Mouse (Mus musculus) midbrain, embryonic 13.5 days (tissue): ENCODE data around the gene Zfp113. TPM values are rescaled to one million over a fixed set of nuclear protein-coding genes. Genes with fewer than 3 reads are reported as not detected.

ENCODE experiments used
- ATAC-seq: fragments of 200-750 bp; cut with Nextera tagmentation; 2 replicates; pipeline ENCODE4 v1.8.0; 2017; ENCODE audit warnings: mild to moderate bottlenecking, moderate TSS enrichment, moderate library complexity
- H3K27ac ChIP-seq: fragments of 300-500 bp; sonication (generic); 2 replicates; pipeline ENCODE4 v1.5.1; 2015; ENCODE audit warnings: inconsistent platforms, mild to moderate bottlenecking, moderate library complexity
- H3K27me3 ChIP-seq: fragments of 300-500 bp; sonication (generic); 2 replicates; pipeline ENCODE4 v1.6.1; 2015; ENCODE audit warnings: mild to moderate bottlenecking, inconsistent platforms
- H3K36me3 ChIP-seq: fragments of 300-500 bp; sonication (generic); 2 replicates; pipeline ENCODE4 v1.6.1; 2015; ENCODE audit warnings: mild to moderate bottlenecking, inconsistent platforms
- H3K4me1 ChIP-seq: fragments of 300-500 bp; sonication (generic); replicated peaks from 2 replicates; pipeline ENCODE4 v1.6.1; 2015; ENCODE audit warnings: inconsistent platforms
- H3K4me2 ChIP-seq: fragments of 300-500 bp; sonication (generic); replicated peaks from 2 replicates; pipeline ENCODE4 v1.6.1; 2015; ENCODE audit warnings: moderate library complexity, mild to moderate bottlenecking, inconsistent platforms
- H3K4me3 ChIP-seq: fragments of 300-500 bp; sonication (generic); replicated peaks from 2 replicates; pipeline ENCODE4 v1.5.1; 2015; ENCODE audit warnings: mild to moderate bottlenecking, inconsistent platforms
- H3K9ac ChIP-seq: fragments of 300-500 bp; sonication (generic); replicated peaks from 2 replicates; pipeline ENCODE4 v1.6.1; 2015; ENCODE audit warnings: mild to moderate bottlenecking, inconsistent platforms
- H3K9me3 ChIP-seq: fragments of 300-500 bp; sonication (generic); 2 replicates; pipeline ENCODE4 v1.6.1; 2016; ENCODE audit warnings: mild to moderate bottlenecking, inconsistent platforms
- WGBS: fragments of 180-500 bp; shearing (Covaris S2); methylation state at CpG from one replicate; pipeline ENCODE4 v1.1.7; 2015; 5-methylcytosine and 5-hydroxymethylcytosine counted together
- polyA plus RNA-seq: library from polyadenylated mRNA; unstranded; fragments of >200 nt; fragmentation: Nextera tagmentation; extraction: Ambion mirVana; gene quantifications from 2 replicates; pipeline ENCODE4 v1.2.1, GENCODE M21; 2015

Zfp113 gene
- 45.3 and 49.7 TPM in 2 replicates for polyA plus RNA-seq

- under 1% methylated on average over 31 of the region's 31 CpGs for WGBS
- ATAC-seq: peak; percentile 98
- peak within 1 kb of the TSS; percentile 84 for H3K4me2 ChIP-seq
- H3K4me1 ChIP-seq: peaks cover 21% of the 10 kb centered on the region
- no peaks in the 10 kb centered on the region for H3K9me3 ChIP-seq
- H3K9ac ChIP-seq: peak within 1 kb of the TSS; percentile 96
- H3K27me3 ChIP-seq: no peaks in the 10 kb centered on the region
- H3K36me3 ChIP-seq: peaks cover 24% of the 10 kb centered on the region
- peak within 1 kb of the TSS; percentile 85 for H3K4me3 ChIP-seq
- peak within 1 kb of the TSS; percentile 98 for H3K27ac ChIP-seq
These were observed at the start of gene Zfp113 for GRCm38 (mm10) chr5:138155443-138155976. TSS of gene Zfp113 (minus strand) at chr5:138155744.

- 80% methylated on average over 3 of the region's 3 CpGs for WGBS
- no peak for ATAC-seq
- H3K27me3 ChIP-seq: no peaks in the 10 kb centered on the region
- H3K4me2 ChIP-seq: no peak overlapping the region
- H3K4me3 ChIP-seq: no peak overlapping the region
- H3K9me3 ChIP-seq: peaks cover 4% of the 10 kb centered on the region; the same call in 1 of the 2 replicates
- H3K36me3 ChIP-seq: no peaks in the 10 kb centered on the region
- no peak overlapping the region for H3K27ac ChIP-seq
- no peaks in the 10 kb centered on the region for H3K4me1 ChIP-seq
- no peak overlapping the region for H3K9ac ChIP-seq
These were observed 46.5 kb upstream of the Zfp113 start for GRCm38 (mm10) chr5:138202086-138202485.

GRCm38 (mm10) chr5:138199576-138199975 is 44.0 kb upstream of the Zfp113 start:
- Histone ChIP-seq H3K4me3 (no peak overlapping the region), H3K9ac (no peak overlapping the region), H3K27ac (no peak overlapping the region), H3K9me3 (no peaks in the 10 kb centered on the region), H3K27me3 (no peaks in the 10 kb centered on the region), H3K36me3 (no peaks in the 10 kb centered on the region), H3K4me1 (peaks cover 14% of the 10 kb centered on the region), H3K4me2 (no peak overlapping the region)
- ATAC-seq: no peak
- WGBS: 10% methylated on average over 1 of the region's 1 CpGs

GRCm38 (mm10) chr5:138195463-138195862 is 39.9 kb upstream of the Zfp113 start:
- Histone ChIP-seq H3K27me3 (no peaks in the 10 kb centered on the region), H3K9ac (0 out of 2 replicates have a peak overlapping the region, but pooled peaks have one; percentile 78), H3K4me3 (peak overlapping the region; percentile 70), H3K4me2 (peak overlapping the region; percentile 85), H3K9me3 (no peaks in the 10 kb centered on the region), H3K27ac (peak overlapping the region; percentile 89; the same call in 1 of the 2 replicates), H3K4me1 (peaks cover 19% of the 10 kb centered on the region), H3K36me3 (peaks cover 28% of the 10 kb centered on the region)
- ATAC-seq: no peak
- 84% methylated on average over 7 of the region's 7 CpGs for WGBS

GRCm38 (mm10) chr5:138194755-138195345 is 39.3 kb upstream of the Zfp113 start:
- peaks cover 19% of the 10 kb centered on the region for H3K4me1 ChIP-seq
- peak; percentile 74 for ATAC-seq
- 1% methylated on average over 29 of the region's 29 CpGs for WGBS
- H3K9me3 ChIP-seq: no peaks in the 10 kb centered on the region
- H3K4me2 ChIP-seq: peak overlapping the region; percentile 85
- H3K27me3 ChIP-seq: no peaks in the 10 kb centered on the region
- peak overlapping the region; percentile 89 for H3K27ac ChIP-seq
- H3K4me3 ChIP-seq: peak overlapping the region; percentile 70
- H3K9ac ChIP-seq: peak overlapping the region; percentile 78
- H3K36me3 ChIP-seq: peaks cover 34% of the 10 kb centered on the region

- peak; percentile 92 for ATAC-seq
- Histone ChIP-seq H3K9me3 (no peaks in the 10 kb centered on the region), H3K4me2 (peak within 1 kb of the TSS; percentile 85), H3K4me3 (peak within 1 kb of the TSS; percentile 70), H3K27me3 (no peaks in the 10 kb centered on the region), H3K9ac (peak within 1 kb of the TSS; percentile 78), H3K27ac (peak within 1 kb of the TSS; percentile 89), H3K4me1 (peaks cover 21% of the 10 kb centered on the region), H3K36me3 (peaks cover 38% of the 10 kb centered on the region)
- WGBS: 9% methylated on average over 54 of the region's 54 CpGs
These were observed 38.5 kb upstream of the Zfp113 start, which contains the start of gene Mblac1 for GRCm38 (mm10) chr5:138193771-138194727. TSS of gene Mblac1 (plus strand) at chr5:138194314.

GRCm38 (mm10) chr5:138187661-138188306 is 32.2 kb upstream of the Zfp113 start:
- no peaks in the 10 kb centered on the region for H3K27me3 ChIP-seq

GRCm38 (mm10) chr5:138186950-138187638 is 31.6 kb upstream of the Zfp113 start, which contains the start of the genes Taf6 and Cnpy4:
TSS of gene Taf6 (minus strand) at chr5:138187451.
TSS of gene Cnpy4 (plus strand) at chr5:138187485.
- peak within 1 kb of the TSS; percentile 88 for H3K9ac ChIP-seq
- peak within 1 kb of the TSS; percentile 72 for H3K4me2 ChIP-seq
- H3K27ac ChIP-seq: peak within 1 kb of the TSS; percentile 83
- H3K27me3 ChIP-seq: no peaks in the 10 kb centered on the region
- no peaks in the 10 kb centered on the region for H3K9me3 ChIP-seq
- peaks cover 22% of the 10 kb centered on the region for H3K4me1 ChIP-seq
- ATAC-seq: peak; percentile 81
- WGBS: under 1% methylated on average over 31 of the region's 31 CpGs
- peak within 1 kb of the TSS; percentile 84 for H3K4me3 ChIP-seq
- H3K36me3 ChIP-seq: peaks cover 49% of the 10 kb centered on the region

More at GRCm38 (mm10) chr5:138187661-138188306, 32.2 kb upstream of the Zfp113 start:
- Histone ChIP-seq H3K27ac (peak overlapping the region; percentile 83), H3K4me2 (peak overlapping the region; percentile 72), H3K4me3 (peak overlapping the region; percentile 84), H3K36me3 (peaks cover 49% of the 10 kb centered on the region), H3K9ac (peak overlapping the region; percentile 88), H3K9me3 (no peaks in the 10 kb centered on the region), H3K4me1 (peaks cover 22% of the 10 kb centered on the region)
- peak; percentile 91 for ATAC-seq
- under 1% methylated on average over 10 of the region's 10 CpGs for WGBS

GRCm38 (mm10) chr5:138173217-138173616 is 17.7 kb upstream of the Zfp113 start:
- peaks cover 59% of the 10 kb centered on the region for H3K36me3 ChIP-seq
- no peak overlapping the region for H3K9ac ChIP-seq
- H3K4me3 ChIP-seq: peak overlapping the region; percentile 81; the same call in 1 of the 2 replicates
- 86% methylated on average over 3 of the region's 3 CpGs for WGBS
- peak overlapping the region; percentile 95 for H3K4me2 ChIP-seq
- no peaks in the 10 kb centered on the region for H3K27me3 ChIP-seq
- no peak overlapping the region for H3K27ac ChIP-seq
- H3K4me1 ChIP-seq: peaks cover 44% of the 10 kb centered on the region
- no peak for ATAC-seq
- no peaks in the 10 kb centered on the region for H3K9me3 ChIP-seq

GRCm38 (mm10) chr5:138171695-138172491 is 16.3 kb upstream of the Zfp113 start, which contains the start of the genes Ap4m1 and Mcm7:
TSS of gene Ap4m1 (plus strand) at chr5:138172002.
TSS of gene Mcm7 (minus strand) at chr5:138172422.
- Histone ChIP-seq H3K9ac (peak within 1 kb of the TSS; percentile 75), H3K9me3 (no peaks in the 10 kb centered on the region), H3K4me3 (peak within 1 kb of the TSS; percentile 81), H3K27ac (peak within 1 kb of the TSS; percentile 87), H3K4me2 (peak within 1 kb of the TSS; percentile 95), H3K36me3 (peaks cover 59% of the 10 kb centered on the region), H3K27me3 (no peaks in the 10 kb centered on the region), H3K4me1 (peaks cover 44% of the 10 kb centered on the region)
- under 1% methylated on average over 54 of the region's 54 CpGs for WGBS
- peak; percentile 90 for ATAC-seq
